Mouse (Mus musculus): Measurements from ENCODE around the gene Dand5.

The Dand5 gene

DNA sequence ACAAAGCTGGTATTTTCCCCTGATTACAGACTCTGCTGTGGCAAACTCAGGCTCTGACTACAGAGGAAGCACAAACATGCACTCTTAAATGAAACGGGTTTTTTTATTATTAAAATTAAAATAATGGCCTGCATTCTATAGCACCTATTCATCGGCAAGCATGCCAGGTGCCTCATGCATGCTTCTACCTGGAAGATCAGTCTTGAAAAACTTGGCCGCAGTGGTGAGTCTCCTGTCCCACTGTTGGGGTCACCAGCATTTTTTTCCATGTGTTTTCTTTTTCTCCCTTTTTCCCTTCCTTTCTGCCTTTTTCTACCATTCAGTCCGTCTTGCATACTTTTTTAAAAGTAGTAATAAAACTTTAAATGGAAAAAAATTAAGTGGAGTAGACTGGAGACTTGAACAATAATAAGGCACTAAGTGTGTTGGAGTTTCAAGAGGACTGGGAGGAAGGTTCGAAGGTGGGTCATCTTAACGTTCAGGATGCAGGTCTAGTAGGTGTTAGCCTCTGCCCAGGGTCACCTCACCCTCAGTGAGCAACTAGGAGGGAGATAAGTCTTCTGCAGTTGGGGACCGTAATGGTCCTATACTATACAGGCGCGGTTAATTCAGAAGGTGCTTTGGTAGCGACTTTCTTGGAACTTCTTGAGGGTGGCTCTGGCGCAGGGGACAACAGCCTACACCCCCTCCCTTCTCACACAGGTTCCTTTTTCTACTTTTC, 39.3 kb downstream of the Dand5 start:
- peak in 1 of 2 experiments; percentile 48 for DNase-seq

DNA sequence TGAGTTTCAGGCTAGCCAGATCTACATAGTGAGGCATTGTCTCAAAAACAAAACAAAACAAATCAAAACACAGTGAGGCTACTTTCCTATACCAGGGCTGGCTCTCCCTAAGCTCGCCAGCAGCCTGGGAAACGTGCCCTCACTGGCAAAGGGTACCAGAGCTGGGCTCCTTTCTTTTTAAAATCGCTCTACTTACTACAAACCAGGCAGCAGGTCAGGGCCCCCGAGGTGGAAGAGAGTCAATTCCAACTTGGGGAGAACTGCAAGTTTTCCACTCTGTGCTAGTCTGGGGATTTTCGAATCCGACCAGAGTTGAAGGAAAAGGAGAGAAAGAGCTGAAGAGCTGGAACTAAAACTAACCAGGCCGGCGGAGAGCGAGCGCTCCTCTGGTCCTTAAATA, 39.9 kb downstream of the Dand5 start:
- peak; percentile 77 to 78 for DNase-seq

DNA sequence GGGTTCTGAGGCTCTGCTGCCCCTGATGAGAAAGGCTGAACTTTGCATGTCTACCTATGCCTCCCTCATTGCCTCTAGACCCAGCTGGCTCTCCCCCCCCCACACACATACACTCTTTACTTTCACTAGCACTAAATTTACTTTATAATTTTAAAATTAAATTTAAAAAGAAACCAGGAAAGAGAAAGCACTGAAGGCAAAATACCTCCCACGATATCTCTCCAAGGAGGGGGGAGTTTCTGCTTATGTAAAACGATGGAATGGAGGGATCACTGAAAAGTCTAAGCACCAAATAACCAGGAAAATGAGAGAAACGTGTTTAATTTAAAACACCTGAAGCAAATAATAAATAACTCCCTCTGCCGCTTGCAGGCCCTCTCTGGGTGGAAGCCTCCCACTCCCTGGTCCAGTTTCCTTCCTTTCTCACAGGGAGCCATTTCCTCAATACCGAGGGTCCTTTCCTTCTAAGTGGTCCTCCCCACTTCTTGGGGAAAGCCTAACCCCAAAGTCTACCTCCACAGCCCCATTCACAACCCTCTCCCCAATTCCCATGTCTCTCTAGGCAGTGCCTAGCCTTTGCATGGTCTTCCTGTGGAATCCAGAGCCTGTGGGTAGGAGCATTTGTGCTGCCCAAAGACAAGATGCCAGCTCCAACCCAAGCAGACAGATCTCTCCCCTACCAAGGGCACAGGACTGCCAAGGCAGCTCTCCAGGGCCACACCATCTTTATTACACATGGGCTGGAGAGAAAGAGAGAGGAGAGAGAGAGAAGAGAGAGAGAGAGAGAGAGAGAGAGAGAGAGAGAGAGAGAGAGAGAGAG, 40.7 kb downstream of the Dand5 start:
- DNase-seq, result peak; percentile 68 to 74

- DNase-seq, result peak; percentile 66 to 68
Measured at GRCm38 (mm10) chr8:84780949-84781680, 41.5 kb downstream of the Dand5 start.

GRCm38 (mm10) chr8:84780225-84780555, 42.4 kb downstream of the Dand5 start:
- no peak for DNase-seq

- no peak for DNase-seq
Measured at GRCm38 (mm10) chr8:84779519-84780224, 43.0 kb downstream of the Dand5 start.

GRCm38 (mm10) chr8:84778638-84779380, 43.8 kb downstream of the Dand5 start:
- DNase-seq, result peak; percentile 86 to 89

DNA sequence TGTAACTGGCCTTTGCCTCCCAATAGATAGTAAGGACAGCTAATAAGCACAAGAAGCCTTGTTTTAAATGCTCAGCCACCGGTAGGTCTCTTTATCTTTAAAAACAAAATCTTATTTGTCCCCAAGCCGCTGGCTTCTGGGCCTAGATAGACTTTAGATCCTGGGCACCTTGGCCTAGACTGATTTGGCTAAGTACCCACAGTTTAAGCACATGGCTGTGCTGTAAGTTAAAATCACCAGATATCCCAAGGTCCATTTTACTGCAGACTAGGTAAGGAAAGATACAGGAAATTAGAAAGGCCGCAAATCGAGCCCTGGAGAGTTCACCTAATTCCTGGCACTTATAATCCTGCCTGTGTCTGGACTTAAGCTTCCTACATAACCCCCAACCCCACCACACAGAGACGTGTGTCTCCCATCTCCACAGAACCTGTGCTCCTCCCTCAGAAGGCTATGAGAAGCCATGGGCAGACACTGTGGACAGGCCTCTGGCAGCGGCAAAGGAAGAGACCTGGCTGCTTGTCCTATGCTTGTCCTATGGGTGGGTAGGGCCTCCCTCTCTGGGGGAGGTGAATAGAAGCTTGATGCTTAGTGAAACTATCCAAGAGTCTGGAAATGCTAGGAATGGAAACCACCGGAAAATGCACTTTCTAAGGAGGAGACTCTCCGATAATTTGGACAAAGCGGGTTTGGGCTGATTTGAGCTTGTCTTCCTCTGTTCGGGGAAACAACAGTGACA, 44.6 kb downstream of the Dand5 start:
- DNase-seq, result peak; percentile 58 to 64

DNA sequence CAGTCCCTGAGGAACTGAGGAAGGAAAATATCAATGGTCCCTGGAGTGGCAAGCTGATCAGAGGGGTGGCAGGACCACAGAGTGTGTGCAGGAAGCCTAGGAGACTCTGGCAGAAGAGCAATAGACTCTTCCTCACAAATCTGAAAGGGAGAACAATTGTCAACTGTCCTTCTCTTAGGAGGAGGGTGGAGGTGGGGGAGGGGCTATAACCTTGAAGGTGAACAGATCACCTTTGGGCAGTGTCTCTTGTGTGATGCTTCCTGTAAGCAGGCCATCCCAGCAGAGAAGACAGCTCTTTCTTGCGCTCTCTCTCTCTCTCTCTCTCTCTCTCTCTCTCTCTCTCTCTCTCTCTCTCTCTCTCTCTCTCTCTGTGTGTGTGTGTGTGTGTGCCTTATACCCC, 46.1 kb downstream of the Dand5 start:
- peak in 1 of 2 experiments; percentile 58 for DNase-seq

DNA sequence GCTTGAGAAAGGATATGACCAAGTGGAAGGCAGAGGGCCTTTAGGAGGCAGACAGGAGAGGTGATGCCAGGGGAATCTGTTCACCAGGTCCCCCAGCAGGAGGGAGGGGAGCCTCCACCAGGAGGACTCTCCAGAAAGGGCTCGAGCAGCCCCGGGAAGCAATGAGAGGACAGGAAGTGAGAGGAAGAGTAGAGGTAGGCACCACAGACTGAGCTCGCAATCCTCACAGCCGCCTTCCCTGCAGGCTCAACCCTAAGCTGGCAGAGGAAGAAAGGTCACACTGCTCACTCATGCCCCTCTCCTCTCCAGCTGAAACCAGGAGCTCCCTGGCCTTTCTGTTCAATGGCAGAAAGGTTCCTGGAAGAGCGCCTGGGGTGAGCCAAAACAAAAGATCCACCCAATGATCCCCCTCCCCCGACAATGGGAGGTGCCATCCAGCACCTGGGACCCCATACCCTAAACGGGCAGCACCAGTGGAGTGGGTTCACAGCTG, 47.0 kb downstream of the Dand5 start:
- DNase-seq, result peak; percentile 69 to 71

GRCm38 (mm10) chr8:84775105-84775591, 47.5 kb downstream of the Dand5 start:
- peak in 1 of 2 experiments; percentile 57 for DNase-seq

- peak; percentile 89 to 94 for DNase-seq
Measured at GRCm38 (mm10) chr8:84774473-84774911, 48.1 kb downstream of the Dand5 start.

DNA sequence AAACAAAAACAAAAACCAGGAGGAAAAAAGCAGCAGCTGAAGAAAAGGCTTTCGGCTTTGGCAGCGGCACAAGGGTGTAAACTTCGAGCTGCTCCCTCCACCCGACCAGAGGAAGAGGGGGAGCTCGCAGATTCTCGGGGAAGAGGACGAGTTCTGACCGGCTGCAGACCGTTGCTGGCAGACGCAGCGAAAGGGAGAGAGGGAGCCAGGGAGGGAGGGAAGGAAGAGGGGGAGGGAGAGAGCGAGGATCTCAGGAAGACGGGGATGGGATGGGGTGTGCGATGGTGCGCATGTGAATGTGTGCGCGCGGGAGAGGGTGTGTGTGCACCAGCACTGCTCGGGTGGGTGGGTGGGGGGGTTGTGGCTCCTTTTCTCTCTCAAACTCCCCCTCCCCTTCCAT, 48.8 kb downstream of the Dand5 start:
- DNase-seq, result peak; percentile 93 to 96

DNA sequence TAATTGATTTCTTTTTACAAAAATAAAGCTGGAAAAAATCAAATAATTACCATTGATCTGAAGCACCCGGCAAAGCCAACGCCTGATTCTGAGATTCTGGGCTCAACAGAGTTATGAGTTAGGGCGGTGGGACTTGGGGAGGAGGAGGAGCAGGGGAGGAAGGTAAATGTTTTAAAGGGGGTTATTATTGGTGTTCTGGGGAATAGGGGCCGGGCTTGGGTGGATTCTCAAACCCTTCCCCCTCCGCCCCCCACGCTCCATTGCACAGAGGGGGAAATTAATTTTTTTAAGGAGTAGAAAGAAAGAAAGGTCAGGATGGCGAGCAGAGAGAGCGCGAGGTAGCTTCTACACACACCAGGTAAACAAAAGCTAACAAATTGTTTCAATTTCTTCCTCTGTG, 49.3 kb downstream of the Dand5 start:
- peak; percentile 85 to 90 for DNase-seq

- DNase-seq, result peak; percentile 63 to 70
Measured at GRCm38 (mm10) chr8:84772628-84773027, 50.0 kb downstream of the Dand5 start.

DNA sequence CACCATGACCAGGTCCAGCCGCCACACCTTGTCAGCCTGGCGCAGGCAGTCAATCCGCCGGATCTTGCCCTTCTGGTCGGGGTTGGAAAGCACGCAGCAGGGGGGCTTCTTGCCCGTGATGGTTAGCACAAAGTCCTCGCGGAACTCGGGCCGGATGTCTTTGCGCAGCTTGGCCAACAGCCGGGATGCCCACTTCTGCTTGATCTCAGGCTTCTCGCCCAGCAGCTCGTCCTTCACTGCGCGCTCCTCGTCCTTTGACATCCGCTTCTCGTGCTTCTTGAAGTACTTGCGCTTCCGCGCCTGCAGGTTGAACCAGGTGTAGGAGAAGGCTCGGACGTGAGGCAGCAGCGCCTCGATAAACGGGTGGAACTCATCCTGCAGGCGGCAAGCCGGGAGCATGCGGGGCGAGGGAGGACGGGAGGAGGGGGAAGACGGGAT, 50.7 kb downstream of the Dand5 start:
- peak; percentile 91 to 93 for DNase-seq

- DNase-seq, result peak; percentile 44 to 57
Measured at GRCm38 (mm10) chr8:84771000-84771687, 51.5 kb downstream of the Dand5 start.

DNA sequence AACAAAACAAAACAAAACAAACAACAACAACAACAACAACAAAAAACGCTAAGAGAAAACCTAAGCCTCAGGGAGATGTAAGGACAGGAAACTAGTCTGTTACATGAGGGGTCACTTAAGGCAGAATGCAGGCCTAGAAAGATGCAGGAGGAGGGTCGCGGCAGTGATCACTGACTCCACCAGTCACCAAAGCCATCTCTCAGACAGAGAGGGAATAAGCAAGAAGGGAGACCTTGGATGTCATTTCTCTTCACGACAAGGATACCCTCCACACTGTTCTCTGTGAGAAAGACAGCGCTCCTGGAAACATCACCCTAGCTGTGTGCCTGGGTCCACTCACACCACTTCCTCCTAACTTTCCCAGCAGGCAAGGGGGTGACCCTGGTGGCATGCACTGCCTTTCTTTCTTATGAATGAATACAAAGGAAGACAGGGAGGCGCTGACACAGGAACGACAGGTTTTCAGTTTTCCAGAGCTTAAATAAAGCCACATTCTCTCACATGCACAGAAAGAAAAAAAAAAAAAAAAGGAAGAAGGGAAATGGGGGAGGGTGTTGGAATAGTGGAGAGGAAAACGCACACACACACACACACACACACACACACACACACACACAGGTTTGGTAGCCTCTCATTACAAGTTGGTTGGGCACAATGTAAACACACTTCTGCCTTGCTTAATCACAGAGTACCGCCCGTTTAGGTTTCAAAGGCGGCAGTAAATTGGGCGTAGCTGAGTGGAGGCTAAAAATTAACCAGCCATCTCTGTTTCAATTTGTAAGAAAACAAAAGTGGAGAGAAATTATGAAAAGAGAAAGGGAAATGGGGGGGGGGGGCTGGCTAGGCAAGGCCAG, 52.3 kb downstream of the Dand5 start:
- peak in 1 of 2 experiments; percentile 42 for DNase-seq

DNA sequence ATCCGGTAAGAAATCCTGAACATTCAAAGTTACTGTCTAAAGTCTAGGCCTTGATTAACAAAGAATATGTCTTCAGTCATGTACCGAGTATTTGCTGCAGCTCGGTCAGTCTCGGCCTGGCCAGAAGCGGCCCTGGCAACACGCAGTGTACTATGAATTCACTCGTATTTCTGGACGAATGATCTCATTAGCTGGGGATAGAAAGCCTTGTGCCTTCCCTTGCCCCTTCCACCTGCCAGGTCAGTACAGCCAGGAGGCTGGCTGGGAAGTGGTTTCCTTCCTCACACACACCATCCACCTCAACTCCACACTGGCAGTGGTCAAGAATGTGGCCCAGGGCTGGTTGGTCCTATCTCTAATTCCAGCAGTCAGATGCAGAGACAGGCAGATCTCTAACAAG, 53.3 kb downstream of the Dand5 start:
- DNase-seq, result peak; percentile 57 to 64

Measured in cerebellum, postnatal 10 days (tissue).